Mouse (Mus musculus): ENCODE measurements around the gene Eif2s1. TPM values are rescaled to one million over a fixed set of nuclear protein-coding genes. Genes with fewer than 3 reads are reported as not detected.

Eif2s1 gene
- polyA plus RNA-seq, 1 experiment, result 6.0 TPM

DNA sequence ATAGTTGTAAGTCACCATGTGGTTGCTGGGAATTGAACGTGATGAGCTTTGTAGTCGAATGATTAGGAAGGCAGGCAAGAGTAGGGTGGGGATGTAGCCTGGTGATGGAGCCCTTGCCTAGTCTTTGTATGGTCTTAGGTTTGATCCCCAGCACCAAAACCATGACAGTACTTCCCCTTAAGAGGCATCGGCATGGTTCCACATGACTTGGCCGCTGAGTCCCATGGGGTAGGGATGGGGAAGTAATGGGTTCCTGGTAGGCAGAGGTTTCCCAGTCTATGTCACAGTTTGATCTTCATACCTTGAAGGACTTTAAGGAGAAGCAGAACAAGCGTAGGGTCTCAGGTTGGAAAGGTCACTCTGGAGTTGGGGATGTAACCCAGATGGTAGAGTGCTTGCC, 39.8 kb downstream of the Eif2s1 start:
- Histone ChIP-seq H3K4me1 (ENCODE audit: control insufficient read depth, insufficient read depth, insufficient read length) (no peaks in the 10 kb centered on the region), H3K27me3 (ENCODE audit: control insufficient read depth, insufficient read depth, low read length) (no peaks in the 10 kb centered on the region), H3K36me3 (ENCODE audit: control insufficient read depth, insufficient read depth, low read length) (no peaks in the 10 kb centered on the region), H3K27ac (ENCODE audit: insufficient read depth, low read length) (no peak overlapping the region), H3K4me3 (ENCODE audit: extremely low read depth, insufficient read depth, insufficient read length) (no peak overlapping the region)
- peak in 1 of 2 experiments; percentile 69 for DNase-seq (ENCODE audit: low read depth in 1 of 2, low spot score in 2 of 2)
- no peak for TF ChIP-seq POLR2A (IDR thresholded peaks at IDR 0.05; ENCODE audit: low read depth, low read length)
- TF ChIP-seq CTCF (IDR thresholded peaks at IDR 0.05; ENCODE audit: extremely low read depth, insufficient read depth, insufficient read length, insufficient replicate concordance), result no peak
- WGBS, result 68% methylated on average over 5 of the region's 5 CpGs

DNA sequence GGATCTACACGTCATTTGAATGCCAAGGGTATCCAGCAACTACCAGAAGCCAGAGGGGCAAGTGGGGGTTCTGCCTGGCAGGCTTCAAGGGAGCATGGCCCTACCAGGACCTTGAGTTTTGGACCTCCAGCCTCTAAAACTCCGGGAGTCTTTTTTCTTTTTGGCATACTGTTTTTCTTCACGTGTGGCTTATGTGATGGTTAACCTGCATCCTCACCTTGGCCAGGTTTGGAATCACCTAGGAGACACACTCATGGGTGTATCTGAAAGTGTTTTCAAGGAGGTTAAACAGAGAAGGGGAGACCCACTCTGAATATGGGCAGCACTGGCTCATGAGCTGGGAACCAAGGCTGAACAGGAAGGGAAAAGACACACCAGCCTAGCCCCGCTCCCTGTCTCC, 41.7 kb downstream of the Eif2s1 start:
- DNase-seq (ENCODE audit: low read depth in 1 of 2, low spot score in 2 of 2), result no peak
- H3K4me1 ChIP-seq (ENCODE audit: control insufficient read depth, insufficient read depth, insufficient read length), result peaks cover 4% of the 10 kb centered on the region
- no peak for TF ChIP-seq CTCF (IDR thresholded peaks at IDR 0.05; ENCODE audit: extremely low read depth, insufficient read depth, insufficient read length, insufficient replicate concordance)
- TF ChIP-seq POLR2A (IDR thresholded peaks at IDR 0.05; ENCODE audit: low read depth, low read length), result no peak
- peaks cover 4% of the 10 kb centered on the region; the same call in 1 of the 2 replicates for H3K27me3 ChIP-seq (ENCODE audit: control insufficient read depth, insufficient read depth, low read length)
- no peaks in the 10 kb centered on the region for H3K36me3 ChIP-seq (ENCODE audit: control insufficient read depth, insufficient read depth, low read length)
- WGBS, result 87% methylated on average over 4 of the region's 4 CpGs
- no peak overlapping the region for H3K4me3 ChIP-seq (ENCODE audit: extremely low read depth, insufficient read depth, insufficient read length)
- H3K27ac ChIP-seq (ENCODE audit: insufficient read depth, low read length), result no peak overlapping the region

DNA sequence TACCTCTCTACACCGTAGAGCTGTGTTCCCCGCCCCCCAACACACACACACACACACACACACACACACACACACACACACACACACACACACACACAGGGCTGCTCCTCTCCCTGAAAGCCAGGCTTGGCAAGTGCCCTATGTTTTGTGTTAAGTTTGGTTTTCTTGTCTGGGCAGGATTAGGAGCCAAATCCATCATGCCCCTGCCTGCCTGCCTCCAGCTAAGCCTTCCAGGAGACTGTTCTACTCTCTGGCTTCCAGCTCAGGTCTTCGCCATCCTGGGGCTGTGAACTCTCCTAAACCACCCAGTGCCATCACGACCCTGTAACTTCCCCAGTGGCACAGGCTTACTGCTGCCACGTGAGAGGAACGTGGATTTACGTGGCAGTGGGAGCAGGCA, 42.9 kb downstream of the Eif2s1 start:
- Histone ChIP-seq H3K27me3 (ENCODE audit: control insufficient read depth, insufficient read depth, low read length) (peaks cover 6% of the 10 kb centered on the region; the same call in 1 of the 2 replicates), H3K4me3 (ENCODE audit: extremely low read depth, insufficient read depth, insufficient read length) (no peak overlapping the region), H3K4me1 (ENCODE audit: control insufficient read depth, insufficient read depth, insufficient read length) (peaks cover 4% of the 10 kb centered on the region), H3K27ac (ENCODE audit: insufficient read depth, low read length) (no peak overlapping the region), H3K36me3 (ENCODE audit: control insufficient read depth, insufficient read depth, low read length) (no peaks in the 10 kb centered on the region)
- DNase-seq (ENCODE audit: low read depth in 1 of 2, low spot score in 2 of 2), result no peak
- 94% methylated on average over 7 of the region's 7 CpGs for WGBS
- no peak for TF ChIP-seq POLR2A (IDR thresholded peaks at IDR 0.05; ENCODE audit: low read depth, low read length)
- no peak for TF ChIP-seq CTCF (IDR thresholded peaks at IDR 0.05; ENCODE audit: extremely low read depth, insufficient read depth, insufficient read length, insufficient replicate concordance)

DNA sequence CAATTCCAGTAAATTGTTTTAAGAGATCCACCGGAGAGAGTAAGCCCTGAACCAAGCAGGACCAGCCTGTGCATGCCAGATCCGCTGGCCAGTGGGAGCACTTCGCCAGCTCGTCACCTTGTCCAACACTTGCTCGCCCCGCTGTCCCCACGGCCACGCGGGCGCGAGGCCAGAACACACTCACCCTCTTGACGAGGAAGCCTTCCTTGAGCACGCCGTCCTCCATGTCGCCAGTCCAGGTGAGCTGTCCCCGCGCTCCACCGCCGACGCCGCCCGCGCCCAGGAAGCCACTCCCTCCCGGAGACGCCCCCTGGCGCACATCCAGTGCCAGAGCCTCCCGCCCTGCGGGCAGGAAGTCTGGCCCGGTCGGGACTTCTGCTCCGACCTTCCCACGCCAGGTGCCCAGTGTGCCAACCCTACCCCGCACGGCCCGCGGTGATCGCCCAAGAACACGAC, 45.1 kb downstream of the Eif2s1 start, which contains the start of gene Plek2:
Gene Plek2 (minus strand): TSS at position 258 of the 456 bp plus-strand sequence.
- TF ChIP-seq POLR2A (IDR thresholded peaks at IDR 0.05; ENCODE audit: low read depth, low read length) (no peak), CTCF (IDR thresholded peaks at IDR 0.05; ENCODE audit: extremely low read depth, insufficient read depth, insufficient read length, insufficient replicate concordance) (no peak)
- Histone ChIP-seq H3K4me3 (ENCODE audit: extremely low read depth, insufficient read depth, insufficient read length) (peak within 1 kb of the TSS; percentile 48), H3K27ac (ENCODE audit: insufficient read depth, low read length) (no peak within 1 kb of the TSS), H3K4me1 (ENCODE audit: control insufficient read depth, insufficient read depth, insufficient read length) (peaks cover 4% of the 10 kb centered on the region), H3K36me3 (ENCODE audit: control insufficient read depth, insufficient read depth, low read length) (no peaks in the 10 kb centered on the region), H3K27me3 (ENCODE audit: control insufficient read depth, insufficient read depth, low read length) (peaks cover 18% of the 10 kb centered on the region)
- WGBS, result 4% methylated on average over 38 of the region's 38 CpGs
- peak in 1 of 2 experiments; percentile 33 for DNase-seq (ENCODE audit: low read depth in 1 of 2, low spot score in 2 of 2)

DNA sequence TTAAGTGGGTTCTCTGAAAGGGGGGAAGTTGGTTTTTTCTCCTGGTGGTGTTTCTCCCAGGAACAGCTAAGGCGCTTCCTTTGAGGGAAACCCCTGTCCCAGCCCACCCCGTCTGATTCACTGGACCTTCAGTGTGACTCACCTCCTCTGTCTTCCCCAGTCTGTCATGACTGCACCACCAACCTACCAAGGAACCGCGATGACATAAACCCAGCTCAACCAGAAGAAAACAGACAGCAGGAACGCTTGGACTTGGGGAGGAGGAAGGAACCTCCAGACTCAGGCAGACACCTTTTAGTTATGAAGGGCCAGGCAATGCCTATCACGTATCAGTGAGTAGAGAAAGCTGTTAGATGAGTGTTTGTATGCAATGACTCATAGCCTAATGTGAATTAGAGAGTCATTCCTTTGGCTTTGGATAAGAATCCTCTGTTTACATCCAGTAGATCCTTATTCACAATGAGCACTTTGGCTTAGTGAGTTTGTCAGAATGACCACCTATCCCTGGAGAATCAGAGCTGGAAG, 46.5 kb downstream of the Eif2s1 start:
- peaks cover 27% of the 10 kb centered on the region for H3K27me3 ChIP-seq (ENCODE audit: control insufficient read depth, insufficient read depth, low read length)
- no peak overlapping the region for H3K4me3 ChIP-seq (ENCODE audit: extremely low read depth, insufficient read depth, insufficient read length)
- no peaks in the 10 kb centered on the region for H3K36me3 ChIP-seq (ENCODE audit: control insufficient read depth, insufficient read depth, low read length)
- DNase-seq (ENCODE audit: low read depth in 1 of 2, low spot score in 2 of 2), result no peak
- no peak for TF ChIP-seq CTCF (IDR thresholded peaks at IDR 0.05; ENCODE audit: extremely low read depth, insufficient read depth, insufficient read length, insufficient replicate concordance)
- TF ChIP-seq POLR2A (IDR thresholded peaks at IDR 0.05; ENCODE audit: low read depth, low read length), result no peak
- peaks cover 4% of the 10 kb centered on the region for H3K4me1 ChIP-seq (ENCODE audit: control insufficient read depth, insufficient read depth, insufficient read length)
- H3K27ac ChIP-seq (ENCODE audit: insufficient read depth, low read length), result no peak overlapping the region
- WGBS, result 83% methylated on average over 6 of the region's 6 CpGs

DNA sequence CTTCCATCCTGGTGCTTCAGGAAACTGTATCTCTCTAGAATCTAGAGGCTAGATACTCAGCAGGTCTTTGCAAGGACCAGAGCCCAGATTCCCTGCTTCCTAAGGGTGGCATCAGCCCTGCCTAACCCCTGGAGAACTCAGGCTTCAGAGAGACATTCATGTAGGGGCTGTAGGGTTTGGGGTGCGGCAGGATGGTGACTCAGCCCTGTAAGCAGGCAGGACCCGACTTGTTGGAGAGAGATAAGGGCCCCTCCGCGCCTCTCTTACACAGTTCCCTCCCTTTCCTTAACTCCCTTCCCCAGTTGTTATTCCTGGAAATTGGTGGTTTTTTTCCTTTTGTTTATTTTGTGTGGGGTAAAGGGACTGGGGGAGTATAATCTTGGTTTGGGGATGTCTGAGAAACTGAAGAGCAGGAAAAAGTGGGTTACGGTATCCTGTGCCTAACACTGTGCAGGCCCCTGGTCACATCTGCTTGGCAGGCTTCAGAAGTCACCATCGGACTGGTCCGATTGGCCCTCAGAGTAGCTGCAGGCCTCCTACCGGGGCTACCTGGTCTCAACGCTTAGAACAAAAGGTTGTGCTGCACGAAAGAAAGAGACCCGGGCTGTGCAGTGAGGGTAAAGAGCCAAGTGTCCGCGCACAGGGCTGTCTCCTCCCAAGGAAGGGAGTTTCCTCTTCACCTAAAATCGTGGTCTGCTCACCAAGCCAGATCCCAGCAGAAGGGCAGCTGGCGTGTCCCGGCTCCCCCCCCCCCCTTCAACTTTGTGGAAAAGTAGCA, 49.3 kb downstream of the Eif2s1 start:
- H3K36me3 ChIP-seq (ENCODE audit: control insufficient read depth, insufficient read depth, low read length), result no peaks in the 10 kb centered on the region
- DNase-seq (ENCODE audit: low read depth in 1 of 2, low spot score in 2 of 2), result no peak
- H3K4me1 ChIP-seq (ENCODE audit: control insufficient read depth, insufficient read depth, insufficient read length), result peaks cover 4% of the 10 kb centered on the region
- H3K27me3 ChIP-seq (ENCODE audit: control insufficient read depth, insufficient read depth, low read length), result peaks cover 27% of the 10 kb centered on the region
- H3K4me3 ChIP-seq (ENCODE audit: extremely low read depth, insufficient read depth, insufficient read length), result no peak overlapping the region
- 20% methylated on average over 16 of the region's 16 CpGs for WGBS
- no peak for TF ChIP-seq CTCF (IDR thresholded peaks at IDR 0.05; ENCODE audit: extremely low read depth, insufficient read depth, insufficient read length, insufficient replicate concordance)
- no peak for TF ChIP-seq POLR2A (IDR thresholded peaks at IDR 0.05; ENCODE audit: low read depth, low read length)
- peak overlapping the region; percentile 67; the same call in 1 of the 2 replicates for H3K27ac ChIP-seq (ENCODE audit: insufficient read depth, low read length)
